Mouse (Mus musculus) spleen, postnatal 10 days (tissue): Measurements from ENCODE around the gene Klc4.

Experiments
- DNase-seq, 2 experiments: peaks; one replicate each; pipeline ENCODE4 v3.0.0; 2021 to 2022; ENCODE audit warnings: low spot score in 2 of 2

Klc4 gene

DNA sequence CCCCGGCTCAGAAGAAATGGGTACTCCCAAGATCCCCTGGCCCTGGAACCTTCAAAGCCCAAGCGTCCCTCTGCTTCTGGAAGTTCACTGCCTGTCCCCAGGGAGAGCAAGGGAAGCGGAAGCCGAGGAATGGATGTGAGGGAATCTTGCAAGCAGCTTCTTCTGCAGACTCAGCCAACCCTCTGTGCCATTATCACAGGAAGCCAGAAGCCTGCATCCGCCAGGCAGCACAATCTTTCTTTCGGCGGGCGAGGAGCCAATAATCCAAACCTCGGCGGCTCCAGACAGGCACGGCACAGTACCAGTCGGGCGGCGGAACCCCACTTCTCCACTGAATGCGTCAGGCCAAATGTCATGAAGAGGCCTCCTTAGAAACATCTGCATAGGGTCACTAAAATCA is 24.5 kb downstream of the Klc4 start:
- DNase-seq, result no peak

DNA sequence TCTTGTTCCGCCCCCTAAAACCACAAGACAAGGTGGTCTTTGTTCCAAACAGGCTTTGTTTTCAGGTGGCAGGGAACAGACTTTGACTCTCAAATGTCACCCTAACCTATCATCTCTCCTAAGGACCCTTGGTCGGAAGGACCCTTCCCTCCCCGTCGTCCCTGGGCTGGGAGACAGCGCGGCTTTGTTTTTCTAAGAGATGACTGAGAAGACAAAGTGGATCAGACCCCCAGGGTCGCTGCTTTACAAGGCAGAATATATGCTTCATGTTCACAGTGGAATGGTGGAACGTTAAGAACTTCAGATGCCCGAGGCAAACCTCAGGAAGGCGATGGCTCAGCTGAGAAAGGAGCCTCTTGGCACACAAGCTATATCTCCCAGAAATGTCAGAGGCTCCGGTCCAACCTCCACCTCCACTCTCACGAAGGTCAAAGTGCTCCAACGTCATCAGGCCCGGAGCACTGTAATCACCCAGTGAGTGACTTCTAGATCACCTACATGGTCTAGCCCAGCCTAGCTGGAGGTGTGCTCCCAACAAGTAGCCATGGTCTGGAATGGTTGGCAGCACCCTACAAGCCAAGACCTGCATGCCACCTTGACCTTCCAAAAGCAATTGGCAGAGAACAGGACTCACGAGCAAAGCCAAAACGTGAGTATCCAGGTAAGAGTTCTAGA is 26.0 kb downstream of the Klc4 start:
- no peak for DNase-seq

DNA sequence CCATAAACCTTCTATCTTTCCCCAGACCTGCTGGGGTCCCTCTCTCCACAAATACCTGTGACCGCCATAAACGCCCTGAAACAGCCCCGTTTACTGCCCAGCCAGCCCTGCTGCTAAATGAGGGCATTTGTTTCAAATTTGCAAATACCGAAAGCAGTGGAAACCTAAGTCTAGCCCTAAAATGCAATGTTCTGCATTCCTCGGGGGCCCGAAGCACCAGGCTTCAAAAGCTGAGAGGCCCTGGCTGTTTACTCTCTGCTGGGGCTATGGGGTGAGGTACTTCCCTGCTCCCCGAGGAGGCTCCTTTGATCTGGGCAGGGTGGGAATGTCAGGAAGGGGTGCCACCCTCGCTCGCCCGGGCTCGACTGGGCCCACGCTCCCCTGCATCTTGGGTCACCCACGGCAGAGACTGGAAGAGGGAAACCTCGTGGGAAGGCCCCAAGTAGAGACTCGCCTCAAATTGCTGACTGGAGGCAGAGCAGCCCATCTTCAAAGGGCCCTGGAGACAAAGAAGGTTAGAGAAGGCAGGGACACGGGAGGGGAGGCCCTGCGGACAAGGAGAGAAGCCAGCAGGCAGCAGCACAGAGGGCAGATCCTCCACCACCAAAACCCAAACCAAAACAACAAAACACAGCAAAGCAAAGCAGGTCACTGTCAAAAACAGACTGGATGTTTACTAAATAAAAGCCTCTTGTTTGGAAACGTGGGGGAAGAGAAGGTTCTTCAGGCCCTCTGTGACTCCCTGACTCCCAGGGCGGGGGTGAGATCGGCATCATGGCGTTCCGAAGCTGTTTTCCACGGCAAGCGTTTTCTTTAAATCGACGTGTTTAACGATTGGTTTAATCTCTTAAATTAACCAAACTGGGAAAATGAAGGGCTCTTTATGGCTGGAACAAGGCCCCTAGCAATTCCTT is 26.8 kb downstream of the Klc4 start:
- DNase-seq, result no peak

DNA sequence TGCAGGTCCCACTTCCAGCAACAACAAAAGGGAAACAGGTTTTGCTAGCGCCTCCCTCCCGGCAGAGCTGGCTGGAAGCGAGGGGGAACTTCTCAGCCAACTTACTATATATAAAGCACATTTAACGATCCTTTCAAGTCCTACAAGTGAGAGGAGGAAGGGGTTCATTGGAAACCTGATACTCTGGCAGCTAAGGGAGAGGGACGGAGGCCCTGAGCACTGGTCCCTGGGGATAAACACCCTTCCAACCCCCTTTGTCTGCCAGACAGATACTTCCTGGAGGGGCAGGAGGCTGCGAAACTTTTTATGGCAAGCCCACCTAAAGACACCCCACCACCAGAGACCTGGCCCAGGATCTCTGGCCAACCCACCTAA is 27.4 kb downstream of the Klc4 start:
- DNase-seq, result no peak

DNA sequence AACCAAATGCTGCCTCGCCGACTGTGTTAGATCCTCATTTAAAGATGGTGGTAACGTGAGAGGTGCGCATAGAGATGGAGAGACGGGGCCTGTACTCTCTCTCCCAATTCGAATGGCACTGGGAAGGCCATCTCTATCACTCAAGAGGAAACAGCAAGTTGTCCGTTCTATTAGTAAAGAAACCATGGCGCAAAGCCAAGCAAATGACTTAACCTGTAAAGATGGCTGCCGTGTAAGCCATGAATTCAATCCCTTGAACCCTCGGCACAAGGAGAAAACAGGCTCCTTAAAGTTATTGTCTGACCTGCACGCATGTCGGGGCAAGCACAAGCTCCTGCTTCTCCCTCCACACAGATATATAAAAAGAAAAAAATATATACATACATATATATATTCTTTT is 28.0 kb downstream of the Klc4 start:
- DNase-seq, result no peak

DNA sequence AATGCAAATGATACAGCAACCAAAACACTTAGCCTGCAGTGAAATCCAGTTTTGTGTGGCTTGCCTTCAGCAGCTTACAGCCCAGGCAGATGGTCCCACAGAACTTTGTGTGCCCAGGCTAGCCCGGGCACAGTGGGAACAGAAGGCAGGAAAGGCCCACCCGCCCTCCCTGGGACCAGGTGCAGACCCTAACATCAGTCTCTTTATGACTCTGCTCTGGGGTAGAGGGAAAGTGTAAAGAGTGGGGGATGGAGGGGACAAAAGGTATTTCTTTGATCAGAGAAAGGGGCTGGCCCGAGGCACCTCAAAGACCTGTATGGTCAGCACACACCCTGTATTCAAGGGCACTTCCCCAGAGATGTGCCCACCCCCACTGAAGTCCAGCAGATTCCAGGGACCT is 32.6 kb downstream of the Klc4 start:
- DNase-seq, result no peak

DNA sequence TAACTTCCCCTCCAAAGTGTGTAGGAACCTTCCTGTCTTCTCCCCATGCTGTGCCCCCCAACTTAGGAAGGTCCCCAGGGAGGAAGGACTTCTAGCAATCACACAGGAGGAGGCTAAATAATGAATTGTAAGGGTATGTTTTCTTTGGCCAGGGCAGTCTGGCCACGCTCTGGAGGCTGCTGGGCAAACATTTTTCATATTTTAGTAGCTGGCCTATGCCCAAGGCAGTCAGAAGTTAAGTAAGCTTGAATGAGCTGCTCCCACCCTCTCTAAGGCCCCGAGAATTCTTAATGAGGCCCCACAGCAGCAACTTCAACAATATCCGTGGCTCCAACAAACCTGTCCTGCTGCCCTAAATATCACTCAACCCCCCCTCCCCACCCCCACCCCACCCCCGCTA is 33.0 kb downstream of the Klc4 start:
- DNase-seq, result no peak

DNA sequence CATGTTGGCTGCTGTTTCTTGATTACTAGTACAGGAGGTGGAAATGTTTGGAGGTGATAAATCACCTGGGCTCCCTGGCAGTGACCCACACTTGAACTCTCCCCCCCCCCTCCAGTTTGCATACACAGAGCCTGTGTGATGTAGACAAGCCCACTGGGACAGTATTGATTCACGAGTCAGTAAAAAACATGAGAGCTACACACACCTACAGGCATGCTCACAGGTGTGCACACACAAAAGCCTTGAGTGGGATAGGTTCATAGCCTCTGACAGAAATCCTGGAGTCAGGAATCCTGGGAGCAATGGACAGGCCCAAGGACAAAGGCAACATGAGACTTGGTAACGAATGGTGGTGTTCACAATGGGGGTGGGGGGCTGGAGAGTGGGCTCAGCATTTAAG is 33.6 kb downstream of the Klc4 start:
- DNase-seq, result no peak

DNA sequence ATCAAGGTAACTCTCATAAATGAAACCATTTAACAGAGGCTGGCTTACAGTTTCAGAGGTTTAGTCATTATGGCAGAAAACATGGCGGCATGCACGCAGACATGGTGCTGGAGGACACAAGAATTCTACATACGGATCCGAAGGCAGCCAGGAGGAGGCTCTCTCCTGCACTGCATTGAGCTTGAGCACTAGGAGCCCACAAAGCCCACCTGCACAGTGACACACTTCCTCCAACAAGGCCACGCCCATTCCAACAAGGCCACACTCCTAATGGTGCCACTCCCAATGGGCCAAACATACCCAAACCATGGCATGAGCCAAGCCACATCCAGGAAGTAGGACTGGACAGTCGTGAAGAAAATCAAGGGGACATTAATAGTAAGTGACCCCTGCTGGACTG is 34.5 kb downstream of the Klc4 start:
- DNase-seq, result no peak

DNA sequence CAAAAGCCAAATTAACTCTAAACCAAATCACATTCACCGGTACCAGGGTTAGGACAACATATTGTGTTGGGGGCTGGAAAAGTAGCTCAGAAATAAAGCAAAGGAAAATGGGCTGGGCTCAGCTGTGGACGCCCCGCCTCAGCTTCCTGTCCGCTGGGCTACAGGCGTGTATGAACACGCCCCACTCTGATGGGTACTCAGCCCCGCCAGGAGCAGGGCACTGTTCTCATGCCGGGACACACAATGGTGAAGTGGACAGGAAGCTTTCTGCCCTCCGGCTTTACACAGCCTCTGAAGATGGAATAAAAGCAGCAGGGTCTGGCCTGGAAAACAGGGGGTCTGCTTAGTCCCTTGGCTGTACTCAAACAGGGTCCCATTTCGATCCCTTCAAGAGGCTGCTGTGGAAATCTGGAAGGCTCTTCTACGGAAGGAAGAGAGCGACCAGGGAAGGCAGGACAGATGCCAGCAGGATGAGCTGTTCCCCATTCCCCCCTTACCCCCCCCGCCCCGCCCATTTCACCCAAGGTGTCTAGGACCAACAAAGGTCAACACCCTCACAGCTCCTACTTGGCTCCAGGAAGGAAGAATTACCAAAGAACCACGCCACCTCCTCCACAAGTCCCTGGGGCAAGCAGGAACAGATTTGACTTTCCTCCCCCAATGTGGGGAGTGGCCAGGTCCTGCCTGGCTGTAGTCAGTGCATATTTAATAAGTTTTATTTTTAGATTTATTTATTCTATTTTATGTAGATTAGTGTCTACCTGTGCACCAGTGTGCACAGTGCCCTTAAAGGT is 35.9 kb downstream of the Klc4 start:
- DNase-seq, result no peak

DNA sequence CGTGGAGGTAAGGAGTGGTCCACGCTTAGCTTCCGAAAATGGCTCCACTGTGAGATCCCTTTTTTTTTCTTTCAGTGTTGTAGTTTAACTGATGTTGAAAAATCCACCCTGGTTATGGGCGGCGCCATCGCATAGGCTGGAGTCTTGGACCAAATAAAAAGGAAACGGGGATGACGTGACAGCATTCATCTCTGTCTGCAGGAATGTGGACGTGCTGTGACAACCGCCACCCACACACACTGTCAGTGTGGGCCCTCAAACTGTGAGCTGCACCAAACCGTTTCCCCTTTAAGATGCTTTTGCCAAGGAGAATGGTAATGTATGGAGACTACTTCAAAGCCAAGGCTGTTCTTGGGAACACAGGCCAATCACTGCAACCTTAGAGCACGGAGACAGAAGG is 39.8 kb downstream of the Klc4 start:
- no peak for DNase-seq

DNA sequence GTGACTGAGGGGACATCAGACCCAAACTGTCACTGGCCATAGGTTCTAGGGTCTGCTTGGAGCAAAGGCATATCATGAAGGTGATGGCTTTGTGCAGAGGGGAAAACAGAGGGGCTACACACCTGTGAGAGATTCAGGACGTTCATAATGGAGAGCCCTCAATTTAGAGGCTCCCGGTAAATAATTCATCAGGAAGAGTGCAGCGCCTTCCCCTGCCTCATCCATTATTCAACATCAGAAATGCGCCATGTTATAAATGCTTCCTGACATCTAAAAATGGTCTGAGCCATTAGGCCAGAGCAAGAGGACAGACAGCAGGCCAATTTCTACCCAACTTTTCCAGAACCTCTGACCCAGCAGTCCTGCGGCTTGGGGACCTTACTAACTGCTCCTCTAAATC is 40.7 kb downstream of the Klc4 start:
- DNase-seq, result no peak

DNA sequence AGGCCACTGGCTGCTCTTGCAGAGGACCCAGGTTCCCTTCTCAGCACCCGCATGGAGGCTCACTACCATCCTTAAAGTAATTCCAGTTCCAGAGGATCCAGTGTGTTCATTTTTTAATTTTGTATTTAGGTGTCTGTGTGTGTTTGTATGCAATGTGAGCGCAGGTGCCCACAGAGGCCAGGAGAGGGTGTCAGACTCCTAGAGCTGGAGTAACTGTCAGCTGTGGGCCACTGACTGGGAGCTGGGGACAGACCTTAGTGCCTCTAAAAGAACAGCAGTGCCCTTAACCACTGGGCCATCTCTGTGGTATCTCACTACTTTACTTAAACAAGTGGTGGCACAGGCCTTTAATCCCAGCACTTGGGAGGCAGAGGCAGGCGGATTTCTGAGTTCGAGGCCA is 42.6 kb downstream of the Klc4 start:
- DNase-seq, result no peak

DNA sequence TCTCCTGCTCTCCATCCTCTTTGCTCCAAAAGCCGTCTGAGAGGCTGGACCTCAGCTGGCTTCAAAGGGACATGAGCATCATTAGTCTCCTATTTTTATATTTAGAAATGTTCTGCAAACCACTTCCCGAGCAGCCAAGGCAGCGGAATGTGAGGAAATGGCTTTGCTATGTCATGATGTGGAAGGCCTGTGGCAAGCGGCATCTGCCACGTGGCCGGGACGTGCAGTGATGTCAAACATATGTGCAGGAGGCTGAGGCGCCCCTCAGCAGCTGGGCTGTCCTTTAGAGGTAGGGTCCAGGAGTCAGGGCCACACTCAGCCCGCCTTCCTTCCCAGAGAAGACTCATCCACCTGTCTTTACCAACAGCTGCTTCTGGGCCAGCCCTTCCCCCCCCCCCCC is 43.6 kb downstream of the Klc4 start:
- DNase-seq, result no peak

DNA sequence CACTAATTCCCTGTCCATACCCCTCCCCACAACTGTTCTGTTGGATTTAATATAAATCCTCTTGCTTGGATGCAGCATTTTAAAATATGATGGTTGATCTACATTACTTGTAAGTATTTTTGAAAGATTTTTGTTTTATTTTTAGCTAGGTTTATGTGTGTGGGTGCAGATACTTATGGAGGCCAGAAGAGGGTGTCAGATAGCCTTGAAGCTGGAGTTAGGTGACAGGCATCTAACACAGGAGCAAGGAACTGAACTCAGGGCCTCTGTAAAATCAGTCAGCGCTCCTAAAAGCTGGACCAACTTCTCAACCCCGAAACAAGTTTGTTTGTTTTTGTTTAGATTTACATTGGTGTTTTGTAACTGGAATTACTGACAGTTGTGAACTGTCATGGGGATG is 45.3 kb downstream of the Klc4 start:
- DNase-seq, result no peak

DNA sequence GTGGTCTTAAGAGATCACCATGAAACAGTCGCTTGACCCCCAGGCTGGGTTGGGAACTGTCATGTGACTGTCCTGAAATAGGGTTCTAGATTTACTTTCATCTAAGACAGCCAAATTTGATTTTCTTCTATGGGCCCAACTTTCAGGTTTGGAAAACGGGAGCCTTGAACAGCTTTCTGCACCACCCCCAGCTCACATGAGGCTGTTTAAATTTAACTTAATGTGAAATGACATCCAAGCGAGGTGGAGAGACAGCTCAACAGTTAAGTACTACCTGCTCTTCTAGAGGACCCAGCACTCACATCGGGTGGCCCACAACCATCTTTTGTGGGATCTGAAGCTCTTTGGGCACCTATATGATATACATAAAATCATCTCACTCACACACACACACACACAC is 46.9 kb downstream of the Klc4 start:
- no peak for DNase-seq

DNA sequence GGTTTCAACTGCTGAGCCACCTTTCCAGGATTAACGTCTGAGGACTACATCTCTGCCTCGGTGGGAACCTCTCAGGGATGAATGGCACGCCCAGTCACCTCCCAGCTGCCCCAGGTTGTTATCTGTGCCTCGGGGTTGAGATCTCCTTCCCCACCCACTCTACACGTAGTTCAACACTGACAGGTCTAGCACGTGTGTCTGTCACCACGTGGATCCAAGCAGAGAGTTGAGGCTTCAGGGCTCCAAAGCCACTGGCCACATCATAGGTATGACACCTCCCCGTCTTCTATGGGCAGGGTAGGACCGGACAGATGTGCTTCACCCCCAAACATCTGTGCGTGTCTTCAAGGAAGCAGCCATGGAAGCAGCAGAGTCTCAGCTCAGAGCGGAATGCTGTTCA is 47.9 kb downstream of the Klc4 start:
- no peak for DNase-seq

DNA sequence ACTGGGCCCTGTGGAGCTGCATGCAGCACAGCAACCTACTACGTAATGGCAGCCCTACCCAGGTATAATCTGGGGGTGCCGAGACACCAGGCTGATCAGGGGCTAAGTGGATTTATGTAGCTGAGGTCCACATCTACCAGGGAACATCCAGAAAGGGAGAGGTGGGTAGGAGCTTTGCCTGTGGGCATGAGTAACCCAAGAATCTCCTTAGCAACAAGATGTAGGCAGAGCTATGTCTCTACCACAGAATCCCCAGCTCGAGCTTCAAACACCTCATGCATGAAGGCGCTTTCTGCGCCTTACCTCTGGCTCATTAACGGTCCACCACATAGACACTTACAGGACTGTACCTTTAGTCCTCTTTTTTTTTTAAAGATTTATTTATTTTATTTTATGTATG is 50.5 kb downstream of the Klc4 start:
- no peak for DNase-seq

DNA sequence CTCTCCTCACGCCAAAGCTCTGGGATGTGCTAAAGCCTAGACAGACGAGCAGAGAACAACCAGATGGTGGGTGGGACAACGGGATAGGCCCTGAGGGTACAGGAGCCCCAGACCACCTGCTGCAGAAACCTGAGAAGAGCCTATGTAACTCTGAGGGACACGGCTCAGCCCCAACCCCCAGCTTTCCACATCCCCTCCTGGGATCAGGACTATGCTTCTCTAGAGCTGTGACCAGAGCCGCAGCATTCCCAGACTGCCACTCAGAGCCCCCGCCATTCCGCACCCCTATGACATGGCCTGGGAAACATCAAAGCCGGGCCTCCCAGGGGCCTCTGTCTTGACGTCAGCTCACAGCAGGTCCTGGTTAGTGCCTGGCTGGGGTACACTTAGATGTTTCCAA is 51.2 kb downstream of the Klc4 start:
- DNase-seq, result no peak

DNA sequence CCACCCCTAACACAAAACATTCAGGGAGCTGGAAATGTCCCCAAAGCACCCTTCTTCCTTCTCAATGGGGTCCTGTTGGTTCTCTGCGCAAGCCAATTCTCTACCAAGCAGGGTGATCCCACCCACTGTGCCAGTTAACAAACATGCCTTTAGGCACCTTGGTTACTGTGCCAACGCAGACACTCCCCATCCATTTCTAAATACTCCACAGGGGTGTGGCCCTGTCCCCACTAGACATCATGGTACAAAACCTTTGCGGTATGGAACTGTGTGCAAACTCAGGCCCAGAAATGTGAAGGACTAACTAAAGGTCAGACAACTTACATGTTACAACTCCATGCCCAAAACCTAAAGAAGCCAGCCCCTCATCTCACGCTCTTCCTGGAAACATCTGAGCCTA is 52.7 kb downstream of the Klc4 start:
- DNase-seq, result no peak

DNA sequence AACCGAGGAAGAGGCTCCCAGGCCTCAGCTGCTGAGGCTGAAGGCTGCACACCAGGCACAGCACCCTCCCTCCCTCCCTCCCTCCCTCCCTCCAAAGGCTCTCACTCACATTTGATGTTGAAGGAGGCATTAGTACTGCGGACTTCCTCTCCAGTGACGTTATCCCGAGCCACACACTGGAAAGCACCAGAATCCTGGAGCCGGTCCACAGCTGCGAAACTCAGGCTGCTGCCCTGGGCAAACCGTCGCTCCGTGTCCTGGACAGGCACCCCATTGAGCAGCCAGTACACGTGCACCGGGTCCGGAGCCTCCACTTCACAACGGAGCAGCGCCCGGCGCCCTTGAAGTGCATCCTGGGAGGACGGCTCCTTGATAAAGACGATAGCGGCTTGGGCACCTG is 54.4 kb downstream of the Klc4 start:
- DNase-seq, result no peak

DNA sequence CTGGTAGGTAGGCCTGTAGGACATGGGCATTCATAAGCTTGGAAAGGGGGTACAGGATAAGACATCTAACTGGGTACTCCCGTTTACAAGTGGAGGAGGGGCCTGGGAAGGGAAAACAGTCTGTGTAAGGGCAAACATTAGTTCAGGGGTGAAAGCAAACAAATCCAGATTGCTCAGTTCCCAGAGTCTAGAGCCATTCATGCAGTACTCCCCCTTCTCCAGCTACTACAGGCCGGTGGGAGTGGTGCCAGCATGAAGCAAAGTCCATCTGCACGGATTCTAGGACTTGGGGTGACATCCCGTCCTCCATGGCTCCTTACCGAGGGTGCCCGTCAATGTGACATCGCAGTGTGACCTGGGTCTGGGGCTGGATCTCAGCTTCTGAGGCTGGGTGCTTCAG is 55.4 kb downstream of the Klc4 start:
- DNase-seq, result no peak
